In genomic region chr4:94602496-94603030, GRCm38 (mm10) we compare ENCODE assay signal across 8 mouse cellular contexts. TPM values are rescaled to one million over a fixed set of nuclear protein-coding genes. Genes with fewer than 3 reads are reported as not detected.
A peak's percentile ranks its signal among the peaks of the same experiment; 100 is the strongest.
DNase-seq lines count a peak whose midpoint lies in the region; ATAC-seq lines count a peak whose summit lies in the region.

No protein-coding gene starts in this region.

- DNase-seq in cerebellum, postnatal 4 days (ENCODE audit: low spot score in 2 of 2), result peak; percentile 1 to 21
- DNase-seq in cerebellum, postnatal 10 days, result no peak
- DNase-seq in urinary bladder, postnatal 36 days (ENCODE audit: low spot score in 2 of 2), result peak; percentile 27 to 35
- no peak for DNase-seq in urinary bladder, adult 2 months (ENCODE audit: low spot score)
- DNase-seq in ovary, postnatal 14 days (ENCODE audit: low spot score), result no peak
- no peak for DNase-seq in kidney, postnatal 25 days

- under 1% methylated on average over 33 of the region's 33 CpGs for WGBS in limb, embryonic 12.5 days

- peak overlapping the region; percentile 91 for H3K9ac ChIP-seq in limb, embryonic 12.5 days (replicated peaks)

- ATAC-seq in limb, embryonic 12.5 days (ENCODE audit: insufficient number of reproducible peaks, insufficient read depth, low FRiP score, low TSS enrichment, low read depth), result no peak; the same call in 1 of the 2 replicates
- peak; percentile 53 for ATAC-seq in monocyte, adult 5-6 weeks (replicated peaks; ENCODE audit: insufficient number of reproducible peaks, low FRiP score, low TSS enrichment, poor library complexity, severe bottlenecking)

- H3K27ac ChIP-seq in limb, embryonic 12.5 days, result peak overlapping the region; percentile 90

- peak overlapping the region; percentile 73 for H3K4me2 ChIP-seq in limb, embryonic 12.5 days

- H3K9me3 ChIP-seq in limb, embryonic 12.5 days, result no peaks in the 10 kb centered on the region

- no peaks in the 10 kb centered on the region for H3K27me3 ChIP-seq in limb, embryonic 12.5 days

- peaks cover 21% of the 10 kb centered on the region for H3K4me1 ChIP-seq in limb, embryonic 12.5 days (replicated peaks)

- H3K4me3 ChIP-seq in limb, embryonic 12.5 days (replicated peaks), result peak overlapping the region; percentile 93

- H3K36me3 ChIP-seq in limb, embryonic 12.5 days, result no peaks in the 10 kb centered on the region

RNA-seq across cellular contexts. Expression of gene Plaa, which starts 0.5 kb away (rescaled TPM):
- 37.6 and 37.9 TPM in 2 replicates for polyA plus RNA-seq in urinary bladder, adult 2 months (2012; rRNA removed)
- 86.7 and 91.1 TPM in 2 replicates for polyA plus RNA-seq in limb, embryonic 12.5 days (2016; fragmentation: Nextera tagmentation; extraction: Ambion mirVana)
- total RNA-seq in monocyte, adult 5-6 weeks (2017), result 81.3 to 114 TPM (median 97.6 TPM) in 3 replicates

RNA-seq across cellular contexts. Expression of gene Ift74, which starts 11.7 kb away (rescaled TPM):
- polyA plus RNA-seq in urinary bladder, adult 2 months (2012; rRNA removed), result 11.0 and 13.2 TPM in 2 replicates
- polyA plus RNA-seq in limb, embryonic 12.5 days (2016; fragmentation: Nextera tagmentation; extraction: Ambion mirVana), result 51.8 and 56.2 TPM in 2 replicates
- 3.7 to 8.4 TPM (median 3.8 TPM) in 3 replicates for total RNA-seq in monocyte, adult 5-6 weeks (2017)

RNA-seq across cellular contexts. Expression of gene Caap1, which starts 46.0 kb away (rescaled TPM):
- polyA plus RNA-seq in urinary bladder, adult 2 months (2012; rRNA removed), result 14.1 and 15.2 TPM in 2 replicates
- polyA plus RNA-seq in limb, embryonic 12.5 days (2016; fragmentation: Nextera tagmentation; extraction: Ambion mirVana), result 29.8 and 32.4 TPM in 2 replicates
- total RNA-seq in monocyte, adult 5-6 weeks (2017), result 23.0 to 26.1 TPM (median 25.0 TPM) in 3 replicates

RNA-seq across cellular contexts. Expression of gene Gm10306, which starts 46.2 kb away (rescaled TPM):
- polyA plus RNA-seq in urinary bladder, adult 2 months (2012; rRNA removed), result 0.15 TPM in 1 of 2 replicates, not detected in the other
- 0.79 TPM in 1 of 2 replicates, not detected in the other for polyA plus RNA-seq in limb, embryonic 12.5 days (2016; fragmentation: Nextera tagmentation; extraction: Ambion mirVana)
- total RNA-seq in monocyte, adult 5-6 weeks (2017), result not detected in 3 replicates

RNA-seq across cellular contexts. Expression of gene Lrrc19, which starts 47.4 kb away (rescaled TPM):
- polyA plus RNA-seq in urinary bladder, adult 2 months (2012; rRNA removed), result not detected in 2 replicates
- 1.3 and 1.7 TPM in 2 replicates for polyA plus RNA-seq in limb, embryonic 12.5 days (2016; fragmentation: Nextera tagmentation; extraction: Ambion mirVana)
- not detected in 3 replicates for total RNA-seq in monocyte, adult 5-6 weeks (2017)

Comparison
In these comparisons a context has a peak if more than half of its experiments do, and no peak if none do; other contexts are left out.
1. DNase-seq: peak in cerebellum, postnatal 4 days (2 of 2) and urinary bladder, postnatal 36 days (2 of 2); none in cerebellum, postnatal 10 days (0 of 2), urinary bladder, adult 2 months (single experiment), ovary, postnatal 14 days (single experiment) and kidney, postnatal 25 days (0 of 2).